Mouse (Mus musculus): ENCODE measurements at regions not wholly inside any gene's neighbourhood (a gene's known extent, or its start where the extent isn't known, plus 50 kb on each side); places are given as distances from the start of the nearest gene placed in this dataset.
A peak's percentile ranks its signal among the peaks of the same experiment; 100 is the strongest.

DNA sequence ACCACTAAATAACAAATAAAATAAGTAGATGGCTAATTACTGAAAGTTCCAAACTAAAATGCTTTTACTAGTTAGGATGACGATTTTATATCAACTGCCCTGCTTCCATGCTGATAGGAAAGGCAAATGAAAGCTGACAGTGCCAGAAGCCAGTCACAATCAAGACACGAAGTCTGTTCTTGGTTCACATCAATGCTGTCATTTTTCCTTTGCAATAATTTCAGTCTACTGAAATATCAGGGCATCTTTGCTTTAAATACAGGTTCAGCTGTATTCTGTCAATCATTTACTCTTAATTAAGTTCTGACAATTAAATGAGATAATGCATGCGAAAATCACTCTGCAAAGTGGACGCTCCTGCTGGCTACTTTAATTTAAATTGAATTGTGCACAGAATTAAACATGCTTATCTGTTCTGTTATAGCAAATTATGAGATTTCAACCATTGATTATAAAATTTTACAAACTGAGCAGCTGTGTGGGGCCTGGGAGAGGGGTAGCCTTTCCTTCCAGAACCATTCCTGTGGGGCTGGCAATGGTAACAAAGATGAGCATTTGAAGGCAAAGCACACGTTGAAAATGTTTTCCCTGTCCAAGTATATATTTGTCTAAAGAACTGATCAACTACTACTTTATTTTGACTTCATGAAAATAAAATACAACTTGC, 160.1 kb upstream of the Cttnbp2 start:
- DNase-seq (ENCODE audit: low spot score in 2 of 2) = no peak

DNA sequence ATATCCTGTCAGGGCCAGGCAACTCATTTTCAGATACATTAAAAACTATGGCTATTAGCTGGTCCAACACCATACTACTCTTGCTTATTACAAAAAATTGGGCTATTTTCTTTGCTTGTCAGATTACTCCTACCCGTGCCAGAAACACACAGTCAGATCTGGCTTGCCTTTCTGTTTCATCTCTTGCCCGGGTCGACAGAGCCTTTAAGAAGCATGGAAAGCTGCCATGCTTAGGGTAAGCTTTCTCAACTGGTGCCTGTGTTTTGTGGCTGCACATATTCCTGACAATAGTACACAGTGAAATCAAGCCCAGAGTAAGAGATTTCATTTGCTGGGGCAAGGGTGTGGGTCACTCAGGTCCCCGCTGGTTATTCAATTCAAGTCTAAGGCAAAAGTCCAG, 162.5 kb upstream of the Cttnbp2 start:
- no peak for DNase-seq (ENCODE audit: low spot score in 2 of 2)

DNA sequence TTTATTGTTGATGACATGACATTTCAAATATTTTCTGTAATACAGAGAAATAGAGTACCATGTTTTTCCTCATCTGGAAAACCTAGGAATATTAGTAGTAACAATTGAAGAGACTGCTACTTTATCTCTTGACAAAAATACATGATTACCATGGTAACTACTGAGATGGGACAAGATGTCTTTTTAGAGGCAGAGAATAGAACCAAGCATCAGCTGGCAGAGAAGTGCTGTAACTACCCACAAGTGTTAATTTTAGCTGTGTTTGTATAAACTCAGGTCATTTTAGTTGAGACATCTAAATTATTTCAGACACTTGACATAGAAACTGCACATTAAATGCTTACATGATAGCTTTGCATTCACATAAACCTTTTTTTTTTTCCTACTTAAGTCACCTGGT, 166.1 kb upstream of the Cttnbp2 start:
- DNase-seq (ENCODE audit: low spot score in 2 of 2) = peak in 1 of 2 experiments; percentile 36

DNA sequence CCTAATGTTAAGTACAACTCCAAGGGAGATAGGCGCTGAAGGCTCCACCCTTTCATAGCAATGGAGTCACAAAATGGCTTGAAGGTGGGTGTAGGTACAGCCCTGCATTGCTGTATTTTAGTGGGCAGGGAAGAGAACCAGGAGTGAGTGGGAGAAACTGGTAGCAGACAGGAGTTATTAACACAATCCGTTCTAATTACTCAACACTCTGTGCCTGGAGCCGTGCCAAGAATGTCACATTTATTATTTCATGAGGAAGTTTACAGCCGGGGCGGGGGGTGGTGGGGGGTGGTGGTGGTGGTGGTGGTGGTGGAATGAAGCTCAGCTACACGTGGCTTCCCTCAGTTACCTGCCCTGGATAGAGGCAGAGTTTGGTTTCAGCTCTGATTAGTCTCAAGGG, 166.3 kb upstream of the Lsm8 start:
- DNase-seq (ENCODE audit: low spot score in 2 of 2) = peak in 1 of 2 experiments; percentile 24

DNA sequence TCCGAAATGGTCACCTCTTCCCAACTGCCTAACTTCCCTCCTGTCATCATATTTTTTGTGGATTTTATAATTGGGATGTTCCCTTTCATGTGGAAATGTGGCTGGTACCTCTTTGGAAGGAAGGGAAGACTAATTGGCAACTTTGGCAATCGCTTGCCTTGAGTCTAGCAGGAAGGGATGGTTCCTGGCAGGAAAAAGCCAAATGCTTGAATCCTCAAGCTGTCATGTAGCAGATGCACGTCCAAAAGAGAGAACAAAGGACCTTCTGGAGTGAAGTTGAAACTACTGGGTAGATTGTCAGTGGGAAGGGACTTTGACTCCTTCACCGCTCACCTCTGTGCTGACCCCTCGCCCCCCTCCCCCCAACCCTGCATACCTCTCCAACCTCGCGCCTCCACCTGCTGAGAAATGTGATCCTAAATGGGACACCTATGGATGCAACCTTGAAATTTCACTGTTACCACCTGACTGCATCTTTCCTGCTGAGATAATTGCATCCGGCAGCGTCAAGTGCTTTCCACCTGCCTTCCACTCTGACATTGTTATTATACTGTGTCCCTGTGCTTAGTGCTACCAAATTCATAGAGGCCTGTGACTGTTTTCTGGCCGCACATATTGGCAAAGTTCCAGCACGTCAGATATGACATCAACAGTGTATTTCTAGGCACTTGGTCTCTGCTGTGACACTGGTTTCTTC, 159.6 kb upstream of the Lsm8 start:
- DNase-seq (ENCODE audit: low spot score in 2 of 2) = no peak

DNA sequence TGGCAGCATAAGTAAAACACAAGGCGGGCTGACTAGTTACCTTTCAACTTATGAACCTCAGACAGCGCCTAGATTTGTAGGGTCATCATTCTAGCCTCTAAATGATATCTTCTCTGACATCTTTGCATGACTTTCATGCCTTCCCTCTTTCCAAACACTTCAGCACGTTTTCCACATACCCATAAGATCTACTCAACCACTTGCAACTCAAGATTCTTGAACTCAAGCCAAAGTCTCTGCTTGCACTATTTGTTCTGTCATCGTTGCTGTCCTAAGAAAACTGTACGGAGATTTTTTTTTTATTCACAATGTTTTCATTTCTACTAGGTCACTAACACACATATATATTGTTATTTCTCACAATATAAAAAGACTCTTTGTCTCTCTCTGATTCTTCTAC, 150.8 kb upstream of the Lsm8 start:
- no peak for DNase-seq (ENCODE audit: low spot score in 2 of 2)

DNA sequence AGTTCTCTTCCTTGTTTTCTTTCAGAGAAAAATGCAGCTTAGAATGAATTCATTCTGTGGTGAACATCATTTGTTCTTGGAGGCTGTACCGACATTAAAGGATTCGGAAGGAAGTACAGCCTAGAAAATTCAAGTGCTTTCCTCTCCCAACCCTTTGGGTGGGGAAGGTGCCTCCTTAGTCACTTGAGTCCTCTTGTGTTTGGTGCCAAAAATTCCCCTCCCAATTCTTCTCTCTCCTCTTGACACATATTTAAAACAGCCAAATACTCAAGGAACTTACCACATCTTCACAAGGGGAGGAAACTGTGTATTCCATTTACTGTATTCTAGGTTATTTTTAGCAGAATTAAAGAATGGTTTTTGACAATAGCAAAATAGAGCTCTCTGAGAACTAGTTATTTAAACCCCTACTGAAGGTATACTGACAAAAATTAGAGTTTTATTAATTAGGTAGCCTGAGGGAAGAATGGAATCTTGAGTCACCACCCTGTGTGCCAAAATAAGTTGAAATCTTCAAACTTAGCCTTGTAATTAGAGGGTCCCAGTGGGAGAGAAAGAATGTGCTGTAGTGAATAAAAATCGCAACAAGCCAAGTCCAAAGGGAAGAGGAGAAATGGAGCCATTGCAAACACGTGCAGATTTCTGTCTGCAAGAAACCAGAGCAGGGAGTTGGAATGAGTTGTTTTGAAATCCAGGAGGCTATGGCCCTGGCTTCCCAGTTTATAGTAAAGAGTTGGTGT, 149.2 kb upstream of the Lsm8 start:
- no peak for DNase-seq (ENCODE audit: low spot score in 2 of 2)

DNA sequence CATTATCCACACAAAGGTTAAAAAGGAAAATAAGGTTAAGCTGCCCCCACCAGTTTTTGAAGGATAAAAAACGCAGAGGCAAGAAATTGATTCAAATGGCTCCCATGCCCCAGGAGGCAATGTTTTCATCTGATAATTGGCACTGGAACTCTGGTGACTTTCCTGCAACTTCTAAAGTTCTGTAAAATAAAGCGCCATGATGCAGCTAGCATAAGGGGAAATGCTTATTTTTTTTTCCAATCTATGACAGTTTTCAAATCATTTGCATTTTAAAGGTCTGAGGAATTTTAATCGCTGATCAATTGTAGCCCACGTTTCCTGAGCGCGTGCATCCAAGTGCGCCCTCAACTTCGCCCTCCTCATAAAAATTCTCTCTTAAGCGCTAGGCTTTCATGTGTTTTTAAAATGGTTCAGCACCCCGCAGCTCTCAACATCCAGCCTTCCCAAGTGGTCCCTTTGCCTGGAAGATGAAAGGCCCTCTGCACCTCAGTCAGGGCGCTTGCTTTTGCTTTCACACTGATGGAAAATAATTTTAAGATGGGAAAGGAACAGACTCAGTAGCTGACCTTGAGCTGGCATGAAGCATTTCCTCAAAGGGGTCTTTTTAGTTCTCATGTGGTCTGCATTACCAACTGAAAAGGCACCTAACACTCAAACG, 148.5 kb upstream of the Lsm8 start:
- no peak for DNase-seq (ENCODE audit: low spot score in 2 of 2)

DNA sequence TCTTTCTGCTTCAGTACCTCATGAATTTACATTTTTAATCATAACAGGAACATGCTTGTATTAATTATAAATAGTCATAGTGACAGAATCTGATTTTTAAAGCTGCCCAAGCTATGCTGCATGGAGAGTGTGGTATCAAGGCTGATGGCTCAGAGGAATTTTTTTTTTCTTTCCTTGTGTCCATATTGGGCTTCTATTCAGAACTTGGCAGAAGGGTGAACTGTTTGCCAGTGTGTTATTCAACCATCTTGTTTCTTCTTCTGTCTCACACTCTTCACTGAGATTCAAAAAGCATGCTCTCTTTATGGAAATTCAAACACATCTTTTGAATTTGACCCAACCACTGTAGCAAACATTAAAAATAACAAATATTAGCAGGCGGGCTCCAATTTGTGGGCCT, 137.6 kb upstream of the Lsm8 start:
- DNase-seq (ENCODE audit: low spot score in 2 of 2) = no peak

DNA sequence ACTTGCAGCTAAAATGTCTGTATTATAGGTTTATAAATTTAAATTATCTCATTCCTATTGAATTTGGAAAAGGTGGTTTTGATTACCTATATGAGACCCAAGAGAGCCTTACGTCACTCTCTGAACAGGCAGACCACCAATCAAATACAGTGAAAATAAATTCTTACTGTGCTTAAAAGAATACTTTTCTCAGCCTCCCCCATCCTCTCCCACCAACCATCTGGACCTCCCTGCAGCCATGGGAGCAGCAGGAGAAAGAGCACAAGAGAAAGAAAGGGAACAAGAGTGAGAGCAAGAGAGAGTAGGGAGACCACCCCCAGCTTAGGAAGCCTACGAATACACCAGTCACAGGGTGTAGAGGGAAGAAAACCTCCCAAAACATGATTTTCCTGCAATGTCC, 99.5 kb upstream of the Lsm8 start:
- DNase-seq (ENCODE audit: low spot score in 2 of 2) = peak; percentile 18 to 52

DNA sequence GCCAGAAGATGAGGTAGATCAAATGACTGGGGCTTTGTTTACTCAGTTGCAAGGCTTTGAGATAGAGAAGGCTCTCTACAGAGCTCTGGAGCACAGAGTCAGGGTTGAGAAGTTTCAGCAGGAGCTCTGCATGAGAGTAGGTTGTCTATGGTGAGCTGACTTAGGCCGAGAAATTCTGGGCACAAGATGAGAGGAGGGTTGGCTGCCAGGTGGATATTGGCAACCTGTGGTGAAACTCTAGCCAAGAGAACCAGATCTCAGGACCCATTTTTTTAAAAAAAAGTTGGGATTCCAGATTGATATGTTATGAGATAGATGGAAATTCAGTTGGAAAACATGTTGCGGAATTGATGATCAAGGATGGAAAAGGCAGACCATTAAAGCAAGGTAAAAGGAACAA, 83.8 kb upstream of the Lsm8 start:
- DNase-seq (ENCODE audit: low spot score in 2 of 2) = no peak

DNA sequence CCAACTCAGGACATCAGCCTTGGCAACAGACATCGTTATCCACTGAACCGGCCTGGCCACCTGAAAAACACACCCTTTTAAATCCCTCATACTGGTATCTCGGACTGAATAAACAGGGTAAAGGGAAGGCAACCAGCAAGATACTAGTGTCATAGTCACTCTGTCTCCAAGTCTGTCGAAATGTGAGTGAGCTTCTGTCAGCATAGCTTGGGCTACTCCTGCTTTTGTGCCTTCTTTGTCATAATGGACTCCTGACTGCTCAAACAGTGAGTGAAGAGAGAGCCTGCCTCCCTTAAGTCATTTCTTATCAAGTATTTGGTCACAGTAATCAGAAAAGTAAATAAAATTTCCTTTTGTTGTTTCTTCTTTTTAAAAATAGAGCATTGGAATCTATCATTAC, 53.0 kb upstream of the Lsm8 start:
- DNase-seq (ENCODE audit: low spot score in 2 of 2) = no peak

DNA sequence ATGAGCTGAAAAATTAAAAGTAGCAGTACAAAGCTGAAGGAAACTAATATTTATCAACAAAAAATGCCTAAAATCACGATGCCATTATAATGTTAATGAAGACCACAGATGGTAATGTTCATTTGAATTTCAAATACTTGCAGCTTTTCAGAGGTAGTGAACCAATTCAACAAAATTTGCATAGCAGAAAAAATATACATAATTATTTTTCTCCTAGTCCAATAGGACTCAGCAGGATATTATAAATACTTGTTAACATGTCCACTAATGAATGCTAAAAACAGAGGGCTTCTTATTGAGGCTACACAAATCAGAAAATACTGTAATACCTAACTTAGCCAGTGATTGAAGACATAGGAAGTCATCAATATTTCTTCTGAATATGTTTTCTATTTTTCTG, 52.5 kb upstream of the Lsm8 start:
- DNase-seq (ENCODE audit: low spot score in 2 of 2) = no peak

DNA sequence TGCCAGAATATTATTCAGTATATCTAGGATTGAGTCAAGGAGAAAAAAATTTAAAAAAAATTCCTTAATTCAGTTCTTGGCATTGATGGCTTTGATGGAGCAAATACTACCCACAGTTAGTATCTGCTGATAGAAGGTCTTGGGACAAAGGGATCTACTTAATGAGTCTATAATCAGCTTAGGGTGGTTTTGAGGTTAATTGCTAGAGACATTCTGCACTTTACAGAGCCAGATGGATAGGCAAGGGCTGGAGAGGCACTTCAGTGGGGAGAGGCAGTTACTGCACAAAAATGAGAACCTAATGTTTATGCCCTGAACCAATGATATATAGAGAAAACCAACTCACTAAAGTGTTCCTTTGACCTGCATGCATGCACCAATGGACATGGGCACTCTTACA, 51.8 kb upstream of the Lsm8 start:
- no peak for DNase-seq (ENCODE audit: low spot score in 2 of 2)

Measured in right cerebral cortex, postnatal 36 days (tissue).